Mouse (Mus musculus): ENCODE data around the gene Zmym6.
"Not testable (repeated sequence)": the region's sequence is repeated elsewhere in the genome, so short reads cannot be mapped to it uniquely, and the experiment has no call there.

Gene Zmym6

GRCm38 (mm10) chr4:127076875-127077548 is at the start of gene Zmym6:
Gene Zmym6 (plus strand): TSS chr4:127077383.
- peak; percentile 93 for DNase-seq (ENCODE audit: low read depth, low spot score)

- no peak for DNase-seq (ENCODE audit: low read depth, low spot score)
These were observed 40.0 kb upstream of the Zmym6 start for GRCm38 (mm10) chr4:127037158-127037557.

GRCm38 (mm10) chr4:127037908-127038827 is 39.0 kb upstream of the Zmym6 start:
- no peak for DNase-seq (ENCODE audit: low read depth, low spot score)

GRCm38 (mm10) chr4:127038828-127039349 is 38.3 kb upstream of the Zmym6 start:
- DNase-seq (ENCODE audit: low read depth, low spot score): no peak

- no peak for DNase-seq (ENCODE audit: low read depth, low spot score)
These were observed 37.2 kb upstream of the Zmym6 start for GRCm38 (mm10) chr4:127039871-127040483.

GRCm38 (mm10) chr4:127043540-127043939 is 33.6 kb upstream of the Zmym6 start:
- DNase-seq (ENCODE audit: low read depth, low spot score): no peak

GRCm38 (mm10) chr4:127051121-127051520 is 26.1 kb upstream of the Zmym6 start:
- DNase-seq (ENCODE audit: low read depth, low spot score): no peak

GRCm38 (mm10) chr4:127053071-127053470 is 24.1 kb upstream of the Zmym6 start:
- DNase-seq (ENCODE audit: low read depth, low spot score): no peak

GRCm38 (mm10) chr4:127054522-127055198 is 22.5 kb upstream of the Zmym6 start:
- DNase-seq (ENCODE audit: low read depth, low spot score): no peak

GRCm38 (mm10) chr4:127060585-127061290 is 16.4 kb upstream of the Zmym6 start, which contains the start of gene Zmym1:
Gene Zmym1 (minus strand): TSS chr4:127061152.
- peak; percentile 77 for DNase-seq (ENCODE audit: low read depth, low spot score)

- DNase-seq (ENCODE audit: low read depth, low spot score): no peak
These were observed 13.1 kb upstream of the Zmym6 start for GRCm38 (mm10) chr4:127064051-127064450.

GRCm38 (mm10) chr4:127074915-127075314 is 2.3 kb upstream of the Zmym6 start:
- DNase-seq (ENCODE audit: low read depth, low spot score): no peak

- no peak for DNase-seq (ENCODE audit: low read depth, low spot score)
These were observed 3.6 kb downstream of the Zmym6 start for GRCm38 (mm10) chr4:127080806-127081205.

- DNase-seq (ENCODE audit: low read depth, low spot score): no peak
These were observed 5.9 kb downstream of the Zmym6 start for GRCm38 (mm10) chr4:127083131-127083530.

GRCm38 (mm10) chr4:127085761-127086160 is 8.6 kb downstream of the Zmym6 start:
- no peak for DNase-seq (ENCODE audit: low read depth, low spot score)

GRCm38 (mm10) chr4:127091188-127091587 is 14.0 kb downstream of the Zmym6 start:
- DNase-seq (ENCODE audit: low read depth, low spot score): no peak

- DNase-seq (ENCODE audit: low read depth, low spot score): no peak
These were observed 17.9 kb downstream of the Zmym6 start for GRCm38 (mm10) chr4:127095090-127095489.

GRCm38 (mm10) chr4:127099552-127099951 is 22.4 kb downstream of the Zmym6 start:
- DNase-seq (ENCODE audit: low read depth, low spot score): not testable (repeated sequence)

GRCm38 (mm10) chr4:127107566-127107965 is 30.4 kb downstream of the Zmym6 start:
- DNase-seq (ENCODE audit: low read depth, low spot score): no peak

GRCm38 (mm10) chr4:127110570-127110969 is 33.4 kb downstream of the Zmym6 start:
- DNase-seq (ENCODE audit: low read depth, low spot score): no peak

GRCm38 (mm10) chr4:127123391-127123790 is 46.2 kb downstream of the Zmym6 start, which contains the start of gene Tmem35b:
Gene Tmem35b (plus strand): TSS chr4:127123691.
- DNase-seq (ENCODE audit: low read depth, low spot score): no peak
